Mouse (Mus musculus) lung, postnatal 10 days (tissue): ENCODE measurements around the gene Gimap8.
A peak's percentile ranks its signal among the peaks of the same experiment; 100 is the strongest.
"Not testable (repeated sequence)": the region's sequence is repeated elsewhere in the genome, so short reads cannot be mapped to it uniquely, and the experiment has no call there.

Experiments used
- DNase-seq: peaks from one replicate; pipeline ENCODE4 v3.0.0; 2021

Gimap8 gene

DNA sequence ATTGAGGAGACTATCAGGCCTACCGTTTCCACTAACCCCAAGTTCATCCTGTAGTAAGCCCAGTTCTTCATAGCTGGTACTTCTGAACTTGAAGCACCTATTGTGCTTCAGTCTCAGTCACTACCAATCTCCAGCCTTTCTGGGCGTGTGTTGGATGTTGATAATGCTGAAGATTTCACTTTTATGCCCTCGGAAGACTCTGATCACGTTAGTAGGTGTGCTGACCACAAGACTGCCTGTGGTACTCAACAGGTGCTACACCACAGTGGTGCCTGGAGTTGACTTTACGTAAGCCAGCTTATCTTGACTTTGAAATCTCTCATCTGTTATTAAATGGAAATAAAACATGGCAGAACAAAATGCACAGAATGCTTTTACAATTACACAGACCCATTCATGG is 33.4 kb downstream of the Gimap8 start:
- DNase-seq = no peak

DNA sequence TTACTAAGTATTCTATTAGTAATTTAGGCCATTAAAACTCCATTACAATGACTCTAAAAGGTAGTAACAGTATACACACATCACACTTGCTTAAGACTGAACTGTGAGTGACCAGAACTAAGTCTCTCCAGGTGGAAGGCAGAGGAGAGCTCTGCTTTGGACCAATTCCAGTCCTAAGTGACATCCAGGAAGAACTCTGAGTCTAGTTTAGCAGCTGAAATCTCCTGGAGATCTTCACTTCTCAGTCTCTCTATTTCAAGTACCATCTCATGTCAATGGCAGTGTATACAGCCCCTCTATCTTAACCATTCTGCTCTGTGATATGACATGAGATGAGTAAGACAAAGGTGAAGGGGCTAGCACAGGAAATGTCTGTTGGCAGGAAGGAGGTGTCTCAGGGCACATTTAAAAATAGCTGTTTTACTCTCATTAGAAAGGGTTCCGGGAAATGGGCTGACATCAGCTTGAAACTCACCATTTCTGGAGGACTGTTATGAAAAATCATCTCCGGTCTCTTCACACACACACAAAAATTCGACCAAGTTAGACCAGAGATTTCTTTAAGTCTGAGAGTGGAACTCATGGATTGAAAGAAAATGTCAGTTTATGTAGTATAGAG is 34.5 kb downstream of the Gimap8 start:
- no peak for DNase-seq

DNA sequence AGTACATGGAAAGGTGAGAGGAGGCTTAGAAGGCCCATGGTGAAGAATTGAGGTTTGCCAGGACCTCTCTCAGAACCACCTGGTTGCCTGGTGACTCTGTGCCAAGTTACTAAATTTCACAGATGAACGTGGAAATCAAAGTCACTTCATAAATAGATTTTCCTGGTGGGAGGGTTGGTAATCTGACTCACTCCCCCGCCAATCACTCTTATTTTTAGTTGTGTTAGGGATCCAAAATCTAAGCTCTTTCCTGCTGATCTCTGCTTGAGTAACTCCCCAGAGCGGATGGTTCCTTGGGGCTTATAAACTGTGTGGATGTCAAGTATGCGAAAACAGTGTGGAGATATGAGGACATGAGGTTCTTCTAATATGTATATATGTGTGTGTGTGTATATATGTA is 35.2 kb downstream of the Gimap8 start:
- DNase-seq = no peak

GRCm38 (mm10) chr6:48683263-48683821 is 36.3 kb downstream of the Gimap8 start:
- not testable (repeated sequence) for DNase-seq

DNA sequence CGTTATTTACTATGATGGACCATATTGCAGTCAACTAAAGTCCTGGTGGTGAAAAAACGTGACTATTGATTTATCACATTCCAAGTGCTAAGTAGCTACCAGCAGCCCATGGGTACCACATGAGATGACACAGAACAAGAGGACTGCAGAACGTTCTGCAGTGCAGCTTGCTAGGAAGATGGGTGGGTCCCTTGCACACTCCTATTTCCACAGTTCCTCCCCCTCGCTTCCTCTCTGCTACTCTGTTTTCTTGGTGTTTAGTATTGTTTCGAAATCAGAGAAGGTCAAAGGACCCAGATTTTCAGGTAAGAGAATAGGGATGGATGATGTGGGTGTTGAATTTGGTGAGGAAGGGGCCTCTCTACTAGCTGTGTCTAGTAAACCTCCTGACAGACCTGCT is 37.3 kb downstream of the Gimap8 start, which contains the start of gene Gimap4:
TSS of gene Gimap4 (plus strand) at position 231 of the 400 bp plus-strand sequence.
- DNase-seq = peak; percentile 24

GRCm38 (mm10) chr6:48684806-48685205 is 37.8 kb downstream of the Gimap8 start:
- DNase-seq = peak; percentile 32

- no peak for DNase-seq
These were observed 38.2 kb downstream of the Gimap8 start for GRCm38 (mm10) chr6:48685251-48685650.

DNA sequence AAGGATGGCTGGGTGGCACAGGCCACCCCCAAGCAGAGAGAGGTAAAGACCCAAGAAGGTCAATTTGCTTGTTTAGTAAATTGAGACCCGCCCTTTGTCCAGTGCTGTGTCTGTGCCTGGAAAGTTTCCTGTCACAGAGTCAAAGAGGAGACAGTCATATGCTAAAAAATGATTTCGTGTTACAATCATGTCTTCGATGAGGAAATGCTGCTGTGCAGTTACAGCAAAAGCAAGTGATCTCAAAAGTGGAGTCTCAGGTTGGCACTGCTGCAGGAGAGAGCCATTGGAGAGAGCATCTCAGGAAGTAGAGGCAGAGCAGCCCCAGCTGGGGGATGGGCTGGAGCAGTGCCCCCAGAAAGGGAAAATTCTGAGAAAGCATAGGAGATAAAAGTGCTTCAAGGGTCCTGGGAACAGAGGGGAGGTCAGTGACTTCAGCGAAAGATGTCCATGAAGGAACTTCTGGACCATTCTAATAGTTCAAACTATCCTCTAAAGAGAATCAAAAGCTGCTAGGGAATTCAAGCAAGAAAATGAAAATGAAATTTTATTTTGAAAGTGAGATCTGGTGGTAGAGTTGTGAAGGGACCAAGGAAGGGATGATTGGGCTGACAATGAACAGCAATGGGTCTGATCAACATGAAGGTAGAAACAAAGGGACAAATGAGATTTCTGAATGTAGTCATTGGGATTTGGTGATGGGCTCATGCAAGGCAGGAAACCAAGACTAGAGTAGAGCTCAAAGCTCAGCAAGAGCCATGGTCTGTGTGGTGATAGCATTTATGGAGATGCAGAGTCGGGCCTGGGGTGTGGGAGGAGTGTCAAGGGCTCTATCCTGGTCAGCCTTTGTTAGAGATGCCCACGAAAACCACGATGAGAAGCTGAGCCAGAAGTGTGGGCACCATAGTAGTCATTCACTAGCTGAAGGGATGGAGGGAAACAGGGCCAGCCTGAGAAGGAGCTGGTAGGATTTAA is 38.9 kb downstream of the Gimap8 start:
- DNase-seq = no peak

- DNase-seq = no peak
These were observed 40.0 kb downstream of the Gimap8 start for GRCm38 (mm10) chr6:48687077-48687476.

DNA sequence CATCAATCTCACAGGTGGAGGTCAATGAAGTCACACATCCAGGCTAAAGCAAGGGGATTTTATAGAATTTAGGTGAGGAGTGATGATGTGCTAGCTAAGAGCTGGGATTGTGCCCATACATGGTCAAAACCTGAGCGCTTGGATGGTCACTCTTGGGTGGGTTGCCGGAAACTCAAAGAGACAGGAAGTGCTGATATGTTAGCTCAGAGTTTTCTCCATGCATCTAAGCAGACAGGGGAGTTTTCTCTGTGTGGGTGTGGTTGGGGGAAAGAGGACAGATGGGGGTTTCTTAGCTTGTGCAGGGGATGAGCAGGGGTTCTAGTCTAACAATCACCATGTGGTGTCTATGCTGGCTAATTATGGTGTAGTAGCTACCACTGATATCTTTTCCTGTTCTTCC is 42.3 kb downstream of the Gimap8 start:
- DNase-seq = no peak

DNA sequence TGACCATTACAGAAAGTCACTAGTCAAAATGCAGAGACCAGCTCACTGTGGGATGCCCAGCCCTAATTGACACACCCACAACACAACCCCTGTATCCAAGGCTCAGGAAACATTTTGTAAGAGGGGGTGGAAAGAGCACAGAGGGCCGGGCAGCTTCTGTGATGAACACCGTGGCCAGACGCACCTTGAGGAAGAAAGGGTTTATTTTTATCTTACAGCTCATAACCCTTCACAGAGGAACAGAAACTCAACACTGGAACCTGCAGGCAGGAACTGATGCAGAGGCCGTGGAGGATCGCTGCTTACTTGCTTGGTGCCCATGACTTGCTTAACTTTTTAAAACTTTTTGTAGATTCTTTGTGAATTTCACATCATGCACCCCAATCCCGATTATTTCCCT is 45.9 kb downstream of the Gimap8 start:
- no peak for DNase-seq

DNA sequence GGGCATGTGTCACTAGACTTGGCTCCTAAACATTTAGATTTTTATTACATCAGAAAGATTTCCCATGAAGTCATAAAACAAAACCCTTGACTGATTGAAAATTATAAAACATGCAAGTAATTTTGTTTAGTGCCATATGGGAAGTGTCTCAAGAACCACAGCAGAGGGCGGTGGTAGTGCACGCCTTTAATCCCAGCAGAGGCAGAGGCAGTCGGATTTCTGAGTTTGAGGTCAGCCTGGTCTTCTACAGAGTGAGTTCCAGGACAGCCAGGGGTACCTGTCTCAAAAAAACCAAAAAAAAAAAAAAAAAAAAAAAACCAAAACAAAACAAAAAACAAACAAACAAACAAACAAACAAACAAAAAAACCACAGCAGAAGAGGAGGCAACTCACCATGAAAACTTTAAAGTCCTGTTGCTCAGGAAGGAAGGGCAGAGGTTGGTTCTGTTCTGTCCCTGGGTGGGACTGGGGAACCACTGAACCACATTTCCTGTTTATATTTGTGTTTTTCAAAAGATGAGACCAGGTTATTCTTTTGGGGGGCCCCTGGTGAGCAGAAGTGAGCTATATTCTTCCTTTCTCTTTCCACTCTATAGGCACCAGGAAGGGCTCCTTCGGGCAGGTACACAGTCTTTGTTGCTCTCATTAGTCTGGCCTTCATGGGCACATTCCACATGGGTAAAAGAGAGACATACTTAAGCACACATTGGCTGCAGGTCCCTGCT is 50.0 kb downstream of the Gimap8 start:
- DNase-seq = no peak

DNA sequence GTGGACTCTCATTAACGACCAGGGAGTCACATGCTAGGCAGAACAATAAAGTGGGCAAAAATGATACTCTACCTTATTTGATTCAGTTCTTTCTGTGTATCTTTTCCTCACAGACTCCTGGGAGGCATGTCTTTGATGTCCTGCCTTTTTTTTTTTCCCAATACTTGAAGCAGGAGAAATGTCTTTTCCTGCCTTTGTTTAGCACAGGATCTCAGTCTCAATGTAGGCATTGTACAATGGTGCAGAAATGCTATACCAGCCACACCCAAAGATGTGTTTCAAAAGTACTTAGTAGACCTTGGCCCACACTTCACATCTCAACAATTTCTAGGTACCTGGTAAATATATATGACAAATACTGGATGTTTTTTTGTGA is 50.5 kb downstream of the Gimap8 start:
- no peak for DNase-seq

DNA sequence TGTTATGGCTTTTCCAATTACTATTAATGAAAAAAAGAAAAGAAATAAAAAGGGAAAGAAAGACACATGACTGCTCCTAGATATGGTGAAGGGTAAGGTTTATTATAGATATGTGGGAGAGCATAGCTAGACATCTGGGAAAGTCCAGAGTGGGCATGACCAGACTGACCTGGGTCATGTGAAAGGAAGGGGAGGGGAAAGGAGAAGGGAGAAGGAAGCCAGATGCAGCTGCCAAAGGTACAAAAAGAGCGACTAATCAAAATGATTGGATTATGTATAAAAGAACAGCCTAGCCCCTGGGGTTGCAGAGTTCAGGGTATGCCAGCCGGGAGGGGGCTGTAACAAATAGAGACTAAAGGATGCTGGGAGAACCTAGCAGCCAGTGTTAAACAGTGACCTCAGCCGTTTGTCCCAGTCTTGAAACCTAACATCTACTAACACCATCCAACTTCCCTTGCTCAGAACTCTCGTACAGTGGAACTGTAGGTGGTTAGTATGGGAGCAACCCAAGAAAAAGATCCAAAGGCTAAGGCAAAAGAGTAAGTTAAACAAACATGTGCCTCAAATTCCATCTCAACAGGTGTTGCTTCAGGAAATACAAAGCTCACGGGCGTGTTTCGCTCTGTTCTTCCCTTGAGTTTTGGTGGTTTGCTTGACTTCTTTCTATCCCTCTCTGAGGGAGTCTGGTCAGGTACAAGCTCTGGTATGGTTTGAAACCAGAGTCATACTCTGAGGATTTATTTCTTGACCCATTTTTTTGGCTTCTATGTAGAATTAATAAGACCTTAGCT is 51.2 kb downstream of the Gimap8 start:
- DNase-seq = no peak

DNA sequence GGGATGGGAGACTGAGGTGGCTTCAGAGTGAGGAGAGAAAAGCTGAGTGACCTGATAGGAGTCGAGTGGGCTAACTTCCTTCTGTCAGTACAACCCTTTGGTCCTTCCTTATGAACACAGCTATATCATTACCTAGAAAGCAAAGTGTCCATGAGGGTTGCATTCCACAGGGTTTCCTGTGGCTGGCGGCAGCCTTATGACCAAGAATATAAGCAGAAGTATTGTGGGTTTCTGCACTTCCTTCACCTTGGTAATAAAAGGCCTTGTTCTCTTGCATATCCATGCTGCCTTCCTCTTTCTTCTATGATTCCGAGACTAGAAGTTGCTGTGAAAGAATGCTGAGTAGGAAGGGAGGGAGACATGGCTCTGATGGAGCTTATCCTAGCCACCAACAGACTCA is 51.9 kb downstream of the Gimap8 start:
- DNase-seq = no peak

DNA sequence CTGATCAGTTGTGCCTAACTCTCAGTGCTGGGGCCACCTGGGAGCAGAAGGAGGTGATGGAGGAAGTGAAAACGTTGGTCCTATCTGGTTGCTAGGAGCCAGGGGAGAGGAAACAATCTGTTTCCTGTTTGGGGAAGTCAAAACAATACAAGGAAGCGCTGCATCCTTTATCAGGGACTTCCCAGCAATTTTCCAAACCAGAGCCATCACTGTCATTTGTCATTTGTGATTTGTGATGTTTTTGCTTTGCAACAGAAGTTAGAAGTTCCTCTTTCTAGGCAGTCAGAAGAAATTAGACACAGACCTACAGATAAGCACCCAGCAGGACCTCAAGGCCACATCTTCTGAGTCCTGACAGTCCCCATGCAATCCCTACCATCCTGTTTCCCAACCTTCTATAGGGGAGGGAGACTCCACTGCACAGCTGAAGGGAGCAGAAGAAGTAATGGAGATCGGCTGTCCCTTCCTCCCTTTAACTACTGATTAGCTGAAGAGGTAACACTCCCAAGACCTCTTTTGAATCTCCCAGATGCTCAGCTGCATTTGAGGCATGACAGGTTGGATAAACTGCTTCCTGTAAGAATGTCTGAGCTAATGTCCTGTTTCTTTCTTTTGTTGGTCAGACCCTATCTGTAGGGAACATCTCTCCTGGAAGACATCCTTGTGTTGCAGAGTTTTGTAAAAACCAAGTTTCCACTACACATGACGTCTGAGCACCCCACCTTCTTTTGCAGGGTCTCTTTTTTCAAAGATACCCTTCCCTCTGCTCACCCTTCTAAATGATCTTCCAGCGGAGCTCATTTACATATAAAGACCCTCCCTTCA is 53.4 kb downstream of the Gimap8 start:
- peak; percentile 73 for DNase-seq

GRCm38 (mm10) chr6:48702146-48702545 is 55.1 kb downstream of the Gimap8 start:
- no peak for DNase-seq

DNA sequence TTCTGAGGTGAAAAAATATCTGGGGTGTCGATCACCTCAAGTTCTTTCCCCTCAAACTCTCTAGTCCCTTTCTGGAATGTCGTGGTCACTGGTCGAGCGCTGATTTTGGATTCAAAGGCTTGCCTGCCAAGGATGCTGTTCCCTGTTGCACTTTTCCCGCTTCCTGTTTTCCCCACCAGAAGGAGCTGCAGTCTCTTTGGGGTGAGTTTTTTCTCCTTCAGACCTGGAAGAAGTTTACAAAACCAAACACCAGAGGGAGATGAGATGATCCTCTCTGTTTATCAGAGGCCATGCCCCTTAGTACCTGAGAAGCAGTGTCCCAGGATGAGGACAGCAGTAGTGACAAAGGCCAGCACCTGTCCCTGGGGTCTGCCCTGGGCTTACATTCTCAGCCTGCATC is 55.6 kb downstream of the Gimap8 start:
- no peak for DNase-seq

- no peak for DNase-seq
These were observed 57.1 kb downstream of the Gimap8 start for GRCm38 (mm10) chr6:48704146-48704545.

DNA sequence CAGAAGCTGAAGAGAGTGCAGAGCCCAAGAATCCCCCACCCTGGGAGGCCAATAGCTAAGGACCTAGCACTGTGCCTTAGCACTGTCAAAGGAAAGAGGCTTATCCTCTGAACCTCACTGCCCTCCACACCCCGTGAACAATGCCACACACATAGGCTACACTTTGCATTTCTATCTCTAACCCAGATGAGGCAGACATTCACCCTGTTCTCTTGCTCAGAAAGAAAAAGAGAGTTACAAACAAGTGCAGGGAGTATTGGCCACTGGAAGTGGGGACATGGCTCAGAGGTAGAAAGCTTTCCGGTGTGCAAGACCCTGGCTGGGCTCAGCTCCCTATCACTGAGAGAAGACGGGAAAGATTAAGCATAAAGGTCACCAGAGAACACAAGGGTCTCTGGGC is 59.1 kb downstream of the Gimap8 start:
- no peak for DNase-seq
